Mouse (Mus musculus) forebrain, embryonic 14.5 days (tissue): ENCODE data around the gene Abcg1. TPM values are rescaled to one million over a fixed set of nuclear protein-coding genes. Genes with fewer than 3 reads are reported as not detected.

Source experiments
- ATAC-seq: fragments of 200-750 bp; cut with Nextera tagmentation; 2 replicates; pipeline ENCODE4 v1.8.0; 2017; ENCODE audit warnings: mild to moderate bottlenecking, moderate library complexity
- DNase-seq: peaks from one replicate; pipeline ENCODE4 v3.0.0-alpha.2; 2015; ENCODE audit warnings: low spot score
- H3K27ac ChIP-seq: fragments of 300-500 bp; sonication (generic); 2 replicates; pipeline ENCODE4 v1.5.1; 2014; ENCODE audit warnings: low read depth, mild to moderate bottlenecking, control low read depth, low read length, moderate library complexity
- H3K27me3 ChIP-seq: fragments of 300-500 bp; sonication (generic); replicated peaks from 2 replicates; pipeline ENCODE4 v1.6.1; 2014; ENCODE audit warnings: low read length, control low read depth, mixed read lengths; ENCODE audit not compliant: control insufficient read depth, insufficient read depth
- H3K36me3 ChIP-seq: fragments of 300-500 bp; sonication (generic); 2 replicates; pipeline ENCODE4 v1.6.1; 2014; ENCODE audit warnings: low read length, control low read depth; ENCODE audit not compliant: control insufficient read depth, insufficient read depth
- H3K4me1 ChIP-seq: fragments of 300-500 bp; sonication (generic); 2 replicates; pipeline ENCODE4 v1.6.1; 2014; ENCODE audit warnings: antibody characterized with exemption, low read length, control low read depth; ENCODE audit not compliant: control insufficient read depth, insufficient read depth
- H3K4me2 ChIP-seq: fragments of 300-500 bp; sonication (generic); 2 replicates; pipeline ENCODE4 v1.6.1; 2014; ENCODE audit warnings: mild to moderate bottlenecking, control low read depth, low read length
- H3K4me3 ChIP-seq: fragments of 300-500 bp; sonication (generic); 2 replicates; pipeline ENCODE4 v1.5.1; 2014; ENCODE audit warnings: low read depth, low read length, control low read depth
- H3K9ac ChIP-seq: fragments of 300-500 bp; sonication (generic); 2 replicates; pipeline ENCODE4 v1.6.1; 2014; ENCODE audit warnings: mild to moderate bottlenecking, low read length, control low read depth, moderate library complexity
- H3K9me3 ChIP-seq: fragments of 300-500 bp; sonication (generic); replicated peaks from 2 replicates; pipeline ENCODE4 v1.6.1; 2016; ENCODE audit warnings: low read length, control low read depth, mixed read lengths; ENCODE audit not compliant: control insufficient read depth
- WGBS: fragments of 180-500 bp; shearing (Covaris S2); extraction: QIAGEN DNeasy Blood & Tissue Kit; methylation state at CpG from one replicate; pipeline ENCODE4 v1.1.7; 2014; 5-methylcytosine and 5-hydroxymethylcytosine counted together
- polyA plus RNA-seq: library from polyadenylated mRNA; unstranded; fragments of >200 nt; fragmentation: Nextera tagmentation; extraction: Ambion mirVana; gene quantifications from 2 replicates; pipeline ENCODE4 v1.2.1, GENCODE M21; 2014

Gene Abcg1
- polyA plus RNA-seq, 1 experiment from 2014 or later = 16.8 TPM

- ATAC-seq = peak; percentile 76
- Histone ChIP-seq H3K9ac (no peak overlapping the region), H3K36me3 (peaks cover 13% of the 10 kb centered on the region), H3K27me3 (no peaks in the 10 kb centered on the region), H3K9me3 (no peaks in the 10 kb centered on the region), H3K4me3 (no peak overlapping the region), H3K27ac (no peak overlapping the region), H3K4me1 (no peaks in the 10 kb centered on the region), H3K4me2 (no peak overlapping the region)
- 6% methylated on average over 7 of the region's 7 CpGs for WGBS
- peak; percentile 83 for DNase-seq
Observed at GRCm38 (mm10) chr17:31119429-31119828, 62.0 kb downstream of the Abcg1 start.

GRCm38 (mm10) chr17:31121975-31122374 is 64.5 kb downstream of the Abcg1 start:
- 13% methylated on average over 8 of the region's 8 CpGs for WGBS
- ATAC-seq = no peak

GRCm38 (mm10) chr17:31125548-31126266 is 68.2 kb downstream of the Abcg1 start:
- Histone ChIP-seq H3K4me2 (no peak overlapping the region), H3K4me1 (no peaks in the 10 kb centered on the region), H3K27ac (no peak overlapping the region), H3K36me3 (no peaks in the 10 kb centered on the region), H3K27me3 (no peaks in the 10 kb centered on the region), H3K9me3 (no peaks in the 10 kb centered on the region), H3K9ac (no peak overlapping the region), H3K4me3 (no peak overlapping the region)
- DNase-seq = peak; percentile 66
- 50% methylated on average over 9 of the region's 9 CpGs for WGBS
- ATAC-seq = peak; percentile 61

More at GRCm38 (mm10) chr17:31121975-31122374, 64.5 kb downstream of the Abcg1 start:
- Histone ChIP-seq H3K9me3 (no peaks in the 10 kb centered on the region), H3K4me1 (no peaks in the 10 kb centered on the region), H3K9ac (no peak overlapping the region), H3K27me3 (no peaks in the 10 kb centered on the region), H3K36me3 (0 out of 2 replicates have a peak, but pooled peaks cover 2% of the 10 kb centered on the region), H3K27ac (no peak overlapping the region), H3K4me2 (no peak overlapping the region), H3K4me3 (no peak overlapping the region)
- peak; percentile 68 for DNase-seq

GRCm38 (mm10) chr17:31128708-31129318 is 71.3 kb downstream of the Abcg1 start:
- Histone ChIP-seq H3K9me3 (no peaks in the 10 kb centered on the region), H3K9ac (no peak overlapping the region), H3K36me3 (no peaks in the 10 kb centered on the region), H3K27ac (no peak overlapping the region), H3K4me1 (no peaks in the 10 kb centered on the region), H3K4me3 (no peak overlapping the region), H3K4me2 (no peak overlapping the region), H3K27me3 (no peaks in the 10 kb centered on the region)
- DNase-seq (no peak), ATAC-seq (no peak)
- WGBS = 83% methylated on average over 9 of the region's 9 CpGs

GRCm38 (mm10) chr17:31129452-31129851 is 72.0 kb downstream of the Abcg1 start, which contains the start of gene Tff3:
Gene Tff3, minus strand, starts transcription at chr17:31129646.
- ATAC-seq = no peak
- no peaks in the 10 kb centered on the region for H3K9me3 ChIP-seq
- no peak within 1 kb of the TSS for H3K4me3 ChIP-seq
- 28% methylated on average over 2 of the region's 2 CpGs for WGBS
- no peak for DNase-seq
- no peak within 1 kb of the TSS for H3K4me2 ChIP-seq
- no peak within 1 kb of the TSS for H3K27ac ChIP-seq
- no peaks in the 10 kb centered on the region for H3K4me1 ChIP-seq
- no peaks in the 10 kb centered on the region for H3K36me3 ChIP-seq
- no peaks in the 10 kb centered on the region for H3K27me3 ChIP-seq
- no peak within 1 kb of the TSS for H3K9ac ChIP-seq

- Histone ChIP-seq H3K27me3 (no peaks in the 10 kb centered on the region), H3K36me3 (no peaks in the 10 kb centered on the region), H3K4me1 (no peaks in the 10 kb centered on the region), H3K4me2 (no peak overlapping the region), H3K9me3 (no peaks in the 10 kb centered on the region), H3K9ac (no peak overlapping the region), H3K27ac (no peak overlapping the region), H3K4me3 (no peak overlapping the region)
- WGBS = 86% methylated on average over 10 of the region's 10 CpGs
- DNase-seq (no peak), ATAC-seq (no peak)
Observed at GRCm38 (mm10) chr17:31131269-31131821, 73.9 kb downstream of the Abcg1 start.

- WGBS = 80% methylated on average over 15 of the region's 15 CpGs
- Histone ChIP-seq H3K27me3 (no peaks in the 10 kb centered on the region), H3K27ac (no peak overlapping the region), H3K4me2 (no peak overlapping the region), H3K9me3 (no peaks in the 10 kb centered on the region), H3K36me3 (no peaks in the 10 kb centered on the region), H3K9ac (no peak overlapping the region), H3K4me1 (no peaks in the 10 kb centered on the region), H3K4me3 (no peak overlapping the region)
- no peak for DNase-seq
- ATAC-seq = no peak
Observed at GRCm38 (mm10) chr17:31133776-31134175, 76.3 kb downstream of the Abcg1 start.

- no peaks in the 10 kb centered on the region for H3K9me3 ChIP-seq
- H3K4me1 ChIP-seq = no peaks in the 10 kb centered on the region
- no peak for DNase-seq
- H3K36me3 ChIP-seq = no peaks in the 10 kb centered on the region
- 86% methylated on average over 6 of the region's 6 CpGs for WGBS
- no peak for ATAC-seq
- no peak overlapping the region for H3K4me3 ChIP-seq
- H3K9ac ChIP-seq = no peak overlapping the region
- no peaks in the 10 kb centered on the region for H3K27me3 ChIP-seq
- H3K4me2 ChIP-seq = no peak overlapping the region
- H3K27ac ChIP-seq = no peak overlapping the region
Observed at GRCm38 (mm10) chr17:31134913-31135312, 77.4 kb downstream of the Abcg1 start.

- no peaks in the 10 kb centered on the region for H3K36me3 ChIP-seq
- H3K27ac ChIP-seq = no peak overlapping the region
- no peak overlapping the region for H3K9ac ChIP-seq
- no peaks in the 10 kb centered on the region for H3K9me3 ChIP-seq
- no peak overlapping the region for H3K4me3 ChIP-seq
- WGBS = 52% methylated on average over 3 of the region's 3 CpGs
- no peak for DNase-seq
- no peaks in the 10 kb centered on the region for H3K4me1 ChIP-seq
- no peak for ATAC-seq
- no peaks in the 10 kb centered on the region for H3K27me3 ChIP-seq
- H3K4me2 ChIP-seq = no peak overlapping the region
Observed at GRCm38 (mm10) chr17:31136291-31136690, 78.8 kb downstream of the Abcg1 start.
